Mouse (Mus musculus) left cerebral cortex, postnatal 14 days (tissue): Measurements from ENCODE around the gene Kcnj6. TPM values are rescaled to one million over a fixed set of nuclear protein-coding genes. Genes with fewer than 3 reads are reported as not detected.

Source experiments
- DNase-seq, 2 experiments: peaks; one replicate each; pipeline ENCODE4 v3.0.0; 2021 to 2022; ENCODE audit warnings: low spot score in 2 of 2, mixed read lengths in 1 of 2
- intact Hi-C: fragments of 180-260 bp; cut with DNase I; formaldehyde crosslinking; loops from one replicate; pipeline ENCODE4 v1.15.1; 2025
- total RNA-seq, 2 experiments: library from RNA; stranded (reverse); gene quantifications; 2 replicates each; pipeline ENCODE4 v1.2.3; 2021

Kcnj6 gene
- total RNA-seq, 2 experiments from 2014 or later: 72.1 to 91.3 TPM

- DNase-seq: no peak
- intact Hi-C loops: no loop called here
Observed at GRCm38 (mm10) chr16:94798241-94798640, 199.3 kb downstream of the Kcnj6 start.

- intact Hi-C loops: no loop called here
- DNase-seq: no peak
Observed at GRCm38 (mm10) chr16:94797366-94797765, 200.1 kb downstream of the Kcnj6 start.

GRCm38 (mm10) chr16:94793041-94793440 is 204.5 kb downstream of the Kcnj6 start:
- no peak for DNase-seq
- intact Hi-C loops: no loop called here

GRCm38 (mm10) chr16:94789958-94790357 is 207.5 kb downstream of the Kcnj6 start:
- no peak for DNase-seq
- intact Hi-C loops: loop anchor here (5.0 kb wide), 1 partner anchor 552 kb away; no protein-coding TSS in a partner anchor

GRCm38 (mm10) chr16:94788716-94789115 is 208.8 kb downstream of the Kcnj6 start:
- intact Hi-C loops: loop anchor here (5.0 kb wide), 1 partner anchor 554 kb away; no protein-coding TSS in a partner anchor
- no peak for DNase-seq

- intact Hi-C loops: loop anchor here (5.0 kb wide), 1 partner anchor 554 kb away; no protein-coding TSS in a partner anchor
- peak; percentile 84 to 89 for DNase-seq
Observed at GRCm38 (mm10) chr16:94788165-94788564, 209.3 kb downstream of the Kcnj6 start.

- intact Hi-C loops: loop anchor here (2.0 to 5.0 kb wide), 2 partner anchors 211 to 556 kb away; partner anchors contain the start of gene Kcnj6
- no peak for DNase-seq
Observed at GRCm38 (mm10) chr16:94785873-94786272, 211.6 kb downstream of the Kcnj6 start.

- DNase-seq: no peak
- intact Hi-C loops: no loop called here
Observed at GRCm38 (mm10) chr16:94783696-94784095, 213.8 kb downstream of the Kcnj6 start.

GRCm38 (mm10) chr16:94782110-94782946 is 215.2 kb downstream of the Kcnj6 start:
- DNase-seq: peak; percentile 69 to 78

GRCm38 (mm10) chr16:94773928-94774327 is 223.6 kb downstream of the Kcnj6 start:
- intact Hi-C loops: no loop called here
- no peak for DNase-seq

More at GRCm38 (mm10) chr16:94782110-94782946, 215.2 kb downstream of the Kcnj6 start:
- intact Hi-C loops: no loop called here

- intact Hi-C loops: no loop called here
- DNase-seq: peak; percentile 39 to 64
Observed at GRCm38 (mm10) chr16:94767606-94768005, 229.9 kb downstream of the Kcnj6 start.

- DNase-seq: peak; percentile 22 to 78
- intact Hi-C loops: no loop called here
Observed at GRCm38 (mm10) chr16:94765129-94765528, 232.4 kb downstream of the Kcnj6 start.

- DNase-seq: no peak
- intact Hi-C loops: no loop called here
Observed at GRCm38 (mm10) chr16:94760732-94761131, 236.8 kb downstream of the Kcnj6 start.

- intact Hi-C loops: no loop called here
Observed at GRCm38 (mm10) chr16:94759761-94760160, 237.7 kb downstream of the Kcnj6 start.

GRCm38 (mm10) chr16:94758606-94759005 is 238.9 kb downstream of the Kcnj6 start:
- DNase-seq: no peak
- intact Hi-C loops: no loop called here

More at GRCm38 (mm10) chr16:94759761-94760160, 237.7 kb downstream of the Kcnj6 start:
- DNase-seq: no peak

- intact Hi-C loops: no loop called here
- DNase-seq: no peak
Observed at GRCm38 (mm10) chr16:94756352-94756751, 241.1 kb downstream of the Kcnj6 start.

GRCm38 (mm10) chr16:94753453-94753852 is 244.0 kb downstream of the Kcnj6 start:
- peak; percentile 80 to 95 for DNase-seq
- intact Hi-C loops: no loop called here

GRCm38 (mm10) chr16:94752781-94753180 is 244.7 kb downstream of the Kcnj6 start:
- no peak for DNase-seq

GRCm38 (mm10) chr16:94745016-94745415 is 252.5 kb downstream of the Kcnj6 start:
- intact Hi-C loops: no loop called here

More at GRCm38 (mm10) chr16:94752781-94753180, 244.7 kb downstream of the Kcnj6 start:
- intact Hi-C loops: no loop called here

GRCm38 (mm10) chr16:94743853-94744501 is 253.5 kb downstream of the Kcnj6 start:
- DNase-seq: no peak
- intact Hi-C loops: no loop called here

More at GRCm38 (mm10) chr16:94745016-94745415, 252.5 kb downstream of the Kcnj6 start:
- peak in 1 of 2 experiments; percentile 26 for DNase-seq
